Mouse (Mus musculus) effector memory CD4-positive, alpha-beta T cell, adult 7 months (primary cell): Measurements from ENCODE around the gene Rasl10b. TPM values are rescaled to one million over a fixed set of nuclear protein-coding genes. Genes with fewer than 3 reads are reported as not detected.

Source experiments
- polyA plus RNA-seq: library from polyadenylated mRNA; unstranded; fragments of 100-300 nt; shearing (Covaris generic); gene quantifications from one replicate; pipeline ENCODE4 v1.2.1, GENCODE M21; 2017

Gene Rasl10b
- polyA plus RNA-seq, result not detected

GRCm38 (mm10) chr11:83409087-83409754 lies at the start of gene Rasl10b:
Gene Rasl10b, plus strand, starts transcription at chr11:83409137.

GRCm38 (mm10) chr11:83429355-83429754 lies 20.4 kb downstream of the Rasl10b start, which contains the start of gene Gas2l2:
Gene Gas2l2, minus strand, starts transcription at chr11:83429455.

GRCm38 (mm10) chr11:83437377-83437776 lies 28.4 kb downstream of the Rasl10b start, which contains the start of gene 1700020L24Rik:
Gene 1700020L24Rik, plus strand, starts transcription at chr11:83437677.

GRCm38 (mm10) chr11:83462711-83463244 lies 53.8 kb downstream of the Rasl10b start, which contains the start of gene Mmp28:
Gene Mmp28, minus strand, starts transcription at chr11:83463071.

Other genes with a start within 250 kb of the Rasl10b start
- gene Slfn4, start 234.0 kb upstream of the Rasl10b start, polyA plus RNA-seq, result not detected
- gene Slfn3, start 217.8 kb upstream of the Rasl10b start, polyA plus RNA-seq, result 2.0 TPM
- not detected for gene Slfn14, start 122.4 kb upstream of the Rasl10b start, polyA plus RNA-seq
- gene Ap2b1, start 110.1 kb upstream of the Rasl10b start, polyA plus RNA-seq, result 41.8 TPM
- 12.9 TPM for gene Pex12, start 106.6 kb upstream of the Rasl10b start, polyA plus RNA-seq
- gene Gas2l2, start 20.3 kb downstream of the Rasl10b start, polyA plus RNA-seq, result 0.29 TPM
- 1.1 TPM for gene 1700020L24Rik, start 28.5 kb downstream of the Rasl10b start, polyA plus RNA-seq
- gene Mmp28, start 53.9 kb downstream of the Rasl10b start, polyA plus RNA-seq, result not detected
- 21.3 TPM for gene Taf15, start 63.9 kb downstream of the Rasl10b start, polyA plus RNA-seq
- 1.3 TPM for gene Heatr9, start 113.0 kb downstream of the Rasl10b start, polyA plus RNA-seq
- gene Ccl5, start 121.4 kb downstream of the Rasl10b start, polyA plus RNA-seq, result 3,826 TPM
- 1.7 TPM for gene Ccl9, start 169.5 kb downstream of the Rasl10b start, polyA plus RNA-seq
- gene Ccl6, start 183.9 kb downstream of the Rasl10b start, polyA plus RNA-seq, result not detected
- gene Rpl9-ps1, start 236.5 kb downstream of the Rasl10b start, polyA plus RNA-seq, result not detected
- gene Ccl3, start 240.2 kb downstream of the Rasl10b start, polyA plus RNA-seq, result 45.8 TPM